Mouse (Mus musculus) heart, embryonic 13.5 days (tissue): Measurements from ENCODE around the gene Disp1. TPM values are rescaled to one million over a fixed set of nuclear protein-coding genes. Genes with fewer than 3 reads are reported as not detected.

Experiments used
- microRNA-seq: library from miRNA; unstranded; fragments of <30 nt; microRNA quantifications from one replicate; pipeline ENCODE4, GENCODE M21; 2016
- polyA plus RNA-seq: library from polyadenylated mRNA; unstranded; fragments of >200 nt; fragmentation: Nextera tagmentation; extraction: Ambion mirVana; gene quantifications from 2 replicates; pipeline ENCODE4 v1.2.1, GENCODE M21; 2015

The Disp1 gene
- polyA plus RNA-seq, 1 experiment from 2014 or later = 9.1 TPM

Small RNA genes within 50 kb of the gene (microRNA-seq; reads per million reads assigned to microRNA genes)
- gene Gm24975 = not detected

Other genes with a start within 250 kb of the Disp1 start
- 28.3 and 29.3 TPM in 2 replicates for gene Aida, start 75.1 kb upstream of the Disp1 start, polyA plus RNA-seq
- gene Brox, start 75.7 kb upstream of the Disp1 start, polyA plus RNA-seq = 35.9 and 36.6 TPM in 2 replicates
- gene Mia3, start 148.0 kb upstream of the Disp1 start, polyA plus RNA-seq = 57.9 and 60.5 TPM in 2 replicates
- gene Taf1a, start 167.5 kb upstream of the Disp1 start, polyA plus RNA-seq = 13.5 and 13.8 TPM in 2 replicates
- gene Hhipl2, start 196.7 kb upstream of the Disp1 start, polyA plus RNA-seq = 0.11 TPM in 1 of 2 replicates, not detected in the other